Mouse (Mus musculus): ENCODE data around the gene Meaf6.

Gene Meaf6

GRCm38 (mm10) chr4:125116090-125116861 is 31.3 kb downstream of the Meaf6 start:
- peak; percentile 93 for DNase-seq

GRCm38 (mm10) chr4:125116929-125117328 is 32.0 kb downstream of the Meaf6 start:
- no peak for DNase-seq

GRCm38 (mm10) chr4:125117902-125118320 is 33.0 kb downstream of the Meaf6 start:
- DNase-seq: no peak

GRCm38 (mm10) chr4:125119070-125119469 is 34.1 kb downstream of the Meaf6 start:
- DNase-seq: no peak

- no peak for DNase-seq
These were observed 34.8 kb downstream of the Meaf6 start for GRCm38 (mm10) chr4:125119721-125120120.

GRCm38 (mm10) chr4:125122431-125123278 is 37.7 kb downstream of the Meaf6 start:
- no peak for DNase-seq

GRCm38 (mm10) chr4:125123279-125123671 is 38.3 kb downstream of the Meaf6 start:
- DNase-seq: no peak

- no peak for DNase-seq
These were observed 39.7 kb downstream of the Meaf6 start for GRCm38 (mm10) chr4:125124424-125125209.

- DNase-seq: no peak
These were observed 40.5 kb downstream of the Meaf6 start for GRCm38 (mm10) chr4:125125361-125125921.

- no peak for DNase-seq
These were observed 41.3 kb downstream of the Meaf6 start for GRCm38 (mm10) chr4:125126186-125126585.

GRCm38 (mm10) chr4:125126761-125127160 is 41.8 kb downstream of the Meaf6 start:
- no peak for DNase-seq

- DNase-seq: peak; percentile 76
These were observed 42.6 kb downstream of the Meaf6 start, which contains the start of gene Zc3h12a for GRCm38 (mm10) chr4:125127305-125128084. Gene Zc3h12a, minus strand, starts transcription at chr4:125127840.

- DNase-seq: no peak
These were observed 46.6 kb downstream of the Meaf6 start for GRCm38 (mm10) chr4:125131493-125131892.

- no peak for DNase-seq
These were observed 47.5 kb downstream of the Meaf6 start for GRCm38 (mm10) chr4:125132394-125132793.

GRCm38 (mm10) chr4:125134192-125134591 is 49.3 kb downstream of the Meaf6 start:
- DNase-seq: no peak

GRCm38 (mm10) chr4:125134631-125135030 is 49.7 kb downstream of the Meaf6 start:
- DNase-seq: no peak

GRCm38 (mm10) chr4:125135076-125135855 is 50.3 kb downstream of the Meaf6 start:
- no peak for DNase-seq

GRCm38 (mm10) chr4:125136303-125136888 is 51.5 kb downstream of the Meaf6 start:
- DNase-seq: no peak

- no peak for DNase-seq
These were observed 53.4 kb downstream of the Meaf6 start for GRCm38 (mm10) chr4:125138321-125138720.

GRCm38 (mm10) chr4:125144211-125144610 is 59.3 kb downstream of the Meaf6 start:
- DNase-seq: no peak

GRCm38 (mm10) chr4:125144627-125145026 is 59.7 kb downstream of the Meaf6 start:
- DNase-seq: no peak
